Mouse (Mus musculus) hindbrain, postnatal 0 days (tissue): ENCODE measurements around the gene Pfkp. TPM values are rescaled to one million over a fixed set of nuclear protein-coding genes. Genes with fewer than 3 reads are reported as not detected.

Experiments used
- ATAC-seq: fragments of 200-750 bp; cut with Nextera tagmentation; 2 replicates; pipeline ENCODE4 v1.8.0; 2017; ENCODE audit warnings: mild to moderate bottlenecking, moderate TSS enrichment, moderate library complexity
- DNase-seq: peaks from one replicate; pipeline ENCODE4 v3.0.0-alpha.2; 2015; ENCODE audit warnings: low spot score
- H3K27ac ChIP-seq: fragments of 300-500 bp; sonication (generic); 2 replicates; pipeline ENCODE4 v1.5.1; 2014; ENCODE audit warnings: mild to moderate bottlenecking
- H3K27me3 ChIP-seq: fragments of 300-500 bp; sonication (generic); 2 replicates; pipeline ENCODE4 v1.6.1; 2014; ENCODE audit warnings: low read length, mixed read lengths; ENCODE audit not compliant: insufficient read depth
- H3K36me3 ChIP-seq: fragments of 300-500 bp; sonication (generic); 2 replicates; pipeline ENCODE4 v1.6.1; 2014; ENCODE audit warnings: low read length, mixed read lengths; ENCODE audit not compliant: insufficient read depth
- H3K4me1 ChIP-seq: fragments of 300-500 bp; sonication (generic); 2 replicates; pipeline ENCODE4 v1.6.1; 2014; ENCODE audit warnings: antibody characterized with exemption, low read length, mixed read lengths; ENCODE audit not compliant: insufficient read depth
- H3K4me2 ChIP-seq: fragments of 300-500 bp; sonication (generic); 2 replicates; pipeline ENCODE4 v1.6.1; 2014; ENCODE audit warnings: low read depth, mild to moderate bottlenecking, low read length, moderate library complexity, mixed read lengths
- H3K4me3 ChIP-seq: fragments of 300-500 bp; sonication (generic); 2 replicates; pipeline ENCODE4 v1.5.1; 2014; ENCODE audit warnings: low read length
- H3K9ac ChIP-seq: fragments of 300-500 bp; sonication (generic); replicated peaks from 2 replicates; pipeline ENCODE4 v1.6.1; 2014; ENCODE audit warnings: mild to moderate bottlenecking, low read length, moderate library complexity, mixed read lengths
- H3K9me3 ChIP-seq: fragments of 300-500 bp; sonication (generic); 2 replicates; pipeline ENCODE4 v1.6.1; 2016; ENCODE audit warnings: low read length, mixed read lengths
- CTCF ChIP-seq: IDR thresholded peaks from 2 replicates; pipeline ENCODE4 v1.5.1; 2016; ENCODE audit warnings: antibody characterized with exemption, control low read depth, low read depth
- WGBS: fragments of 180-500 bp; shearing (Covaris S2); extraction: QIAGEN DNeasy Blood & Tissue Kit; methylation state at CpG from one replicate; pipeline ENCODE4 v1.1.7; 2014; 5-methylcytosine and 5-hydroxymethylcytosine counted together
- polyA plus RNA-seq: library from polyadenylated mRNA; unstranded; fragments of >200 nt; fragmentation: Nextera tagmentation; extraction: Ambion mirVana; gene quantifications from 2 replicates; pipeline ENCODE4 v1.2.1, GENCODE M21; 2015
- total RNA-seq: library from RNA; depleted of rRNA; stranded (reverse); fragments of >200 nt; gene quantifications from 2 replicates; pipeline ENCODE4 v1.2.3, GENCODE M21; 2014

Gene Pfkp
- total and polyA plus RNA-seq, 2 experiments from 2014 or later, result 233 to 427 TPM

GRCm38 (mm10) chr13:6638425-6638824 is 10.2 kb downstream of the Pfkp start:
- H3K9me3 ChIP-seq, result no peaks in the 10 kb centered on the region
- WGBS, result 58% methylated on average over 1 of the region's 1 CpGs
- no peak for DNase-seq
- H3K9ac ChIP-seq, result no peak overlapping the region
- H3K4me3 ChIP-seq, result no peak overlapping the region
- H3K4me1 ChIP-seq, result no peaks in the 10 kb centered on the region
- no peak for ATAC-seq
- H3K27me3 ChIP-seq, result no peaks in the 10 kb centered on the region
- no peak for TF ChIP-seq CTCF
- no peaks in the 10 kb centered on the region for H3K36me3 ChIP-seq
- no peak overlapping the region for H3K4me2 ChIP-seq
- no peak overlapping the region for H3K27ac ChIP-seq

GRCm38 (mm10) chr13:6637534-6638124 is 10.9 kb downstream of the Pfkp start:
- H3K27ac ChIP-seq, result no peak overlapping the region
- no peak for ATAC-seq
- TF ChIP-seq CTCF, result no peak
- H3K4me3 ChIP-seq, result no peak overlapping the region
- no peak for DNase-seq
- H3K9ac ChIP-seq, result no peak overlapping the region
- H3K4me1 ChIP-seq, result no peaks in the 10 kb centered on the region
- WGBS, result 89% methylated on average over 7 of the region's 7 CpGs
- no peak overlapping the region for H3K4me2 ChIP-seq
- no peaks in the 10 kb centered on the region for H3K27me3 ChIP-seq
- no peaks in the 10 kb centered on the region for H3K9me3 ChIP-seq
- H3K36me3 ChIP-seq, result no peaks in the 10 kb centered on the region

- Histone ChIP-seq H3K4me1 (no peaks in the 10 kb centered on the region), H3K4me2 (no peak overlapping the region), H3K27ac (no peak overlapping the region), H3K9me3 (no peaks in the 10 kb centered on the region), H3K9ac (no peak overlapping the region), H3K36me3 (no peaks in the 10 kb centered on the region), H3K4me3 (no peak overlapping the region), H3K27me3 (no peaks in the 10 kb centered on the region)
- ATAC-seq, result no peak
- WGBS, result 76% methylated on average over 4 of the region's 4 CpGs
- no peak for TF ChIP-seq CTCF
- DNase-seq, result no peak
Measured at GRCm38 (mm10) chr13:6636976-6637375, 11.6 kb downstream of the Pfkp start.

- H3K27me3 ChIP-seq, result no peaks in the 10 kb centered on the region
- TF ChIP-seq CTCF, result no peak
- H3K4me3 ChIP-seq, result no peak overlapping the region
- no peak overlapping the region for H3K27ac ChIP-seq
- ATAC-seq (no peak), DNase-seq (no peak)
- H3K4me2 ChIP-seq, result no peak overlapping the region
- 55% methylated on average over 6 of the region's 6 CpGs for WGBS
- no peaks in the 10 kb centered on the region for H3K36me3 ChIP-seq
- H3K9me3 ChIP-seq, result no peaks in the 10 kb centered on the region
- no peak overlapping the region for H3K9ac ChIP-seq
- no peaks in the 10 kb centered on the region for H3K4me1 ChIP-seq
Measured at GRCm38 (mm10) chr13:6636520-6636919, 12.1 kb downstream of the Pfkp start.

DNA sequence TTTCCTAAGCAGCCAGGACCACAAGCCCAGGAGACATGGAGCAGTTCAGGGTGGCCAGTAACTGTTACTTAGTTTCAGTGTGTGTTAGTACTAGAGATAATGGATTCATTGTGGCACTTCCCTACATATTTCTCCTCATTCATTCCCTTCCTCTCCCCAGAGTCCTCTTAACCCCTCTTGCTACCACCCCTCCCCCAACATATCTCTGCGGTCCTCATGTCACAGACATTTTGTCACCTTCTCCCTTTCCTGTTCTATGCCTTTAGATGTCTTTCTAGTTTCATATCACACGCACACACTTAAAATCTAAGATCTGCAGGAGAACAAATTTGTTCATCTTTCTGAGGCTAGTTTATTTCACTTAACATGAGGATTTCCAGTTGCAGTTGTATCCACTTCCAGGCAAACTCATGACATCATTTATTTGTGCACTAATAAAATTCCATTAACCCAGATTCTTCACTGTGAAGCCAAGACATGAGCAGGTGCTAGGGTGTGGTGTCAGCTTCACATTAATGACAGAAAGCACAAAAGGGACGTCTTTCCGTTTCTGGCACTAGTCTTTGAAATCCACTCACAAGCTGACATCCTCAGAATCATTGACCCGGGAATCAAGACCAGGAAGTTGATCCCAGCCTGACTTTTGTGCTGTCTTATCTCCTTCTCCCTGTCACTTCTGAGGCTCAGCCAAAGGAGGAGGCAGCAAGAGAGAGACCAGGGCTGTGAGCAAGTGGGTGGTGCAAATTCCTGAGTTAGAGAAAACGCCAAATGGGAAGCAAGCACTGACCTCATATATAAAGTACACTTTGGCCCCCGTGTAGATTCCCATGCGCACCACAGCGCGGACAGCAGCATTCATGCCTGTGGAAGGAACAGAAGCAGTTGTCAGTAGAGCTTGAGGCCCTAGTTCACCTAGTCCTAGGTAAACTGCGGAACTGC is 13.2 kb downstream of the Pfkp start:
- no peak for ATAC-seq
- WGBS, result 72% methylated on average over 11 of the region's 11 CpGs

GRCm38 (mm10) chr13:6634063-6634462 is 14.5 kb downstream of the Pfkp start:
- no peak for DNase-seq
- Histone ChIP-seq H3K27ac (no peak overlapping the region), H3K4me1 (no peaks in the 10 kb centered on the region), H3K27me3 (no peaks in the 10 kb centered on the region), H3K9me3 (no peaks in the 10 kb centered on the region), H3K4me3 (no peak overlapping the region), H3K9ac (no peak overlapping the region), H3K36me3 (no peaks in the 10 kb centered on the region), H3K4me2 (no peak overlapping the region)
- WGBS, result 90% methylated on average over 12 of the region's 12 CpGs
- no peak for TF ChIP-seq CTCF
- ATAC-seq, result no peak

More for the DNA sequence above, 13.2 kb downstream of the Pfkp start:
- no peak for DNase-seq
- Histone ChIP-seq H3K36me3 (no peaks in the 10 kb centered on the region), H3K9ac (no peak overlapping the region), H3K27me3 (no peaks in the 10 kb centered on the region), H3K4me1 (no peaks in the 10 kb centered on the region), H3K4me3 (no peak overlapping the region), H3K9me3 (no peaks in the 10 kb centered on the region), H3K4me2 (no peak overlapping the region), H3K27ac (no peak overlapping the region)
- TF ChIP-seq CTCF, result no peak

GRCm38 (mm10) chr13:6633524-6633923 is 15.1 kb downstream of the Pfkp start:
- DNase-seq, result no peak
- Histone ChIP-seq H3K27me3 (no peaks in the 10 kb centered on the region), H3K4me1 (no peaks in the 10 kb centered on the region), H3K27ac (no peak overlapping the region), H3K4me3 (no peak overlapping the region), H3K4me2 (no peak overlapping the region), H3K9me3 (no peaks in the 10 kb centered on the region), H3K9ac (no peak overlapping the region), H3K36me3 (no peaks in the 10 kb centered on the region)
- TF ChIP-seq CTCF, result no peak
- ATAC-seq, result no peak
- WGBS, result 71% methylated on average over 7 of the region's 7 CpGs
